Mouse (Mus musculus) G1E (cell line): Measurements from ENCODE around the gene Thrb.

Source experiments
- CTCF ChIP-seq: IDR thresholded peaks from 2 replicates; pipeline ENCODE4 v1.5.1; 2012; ENCODE audit warnings: low read depth, low read length, inconsistent platforms, mixed read lengths
- GATA1 ChIP-seq: IDR thresholded peaks from 2 replicates; pipeline ENCODE4 v1.6.1; 2012; ENCODE audit warnings: borderline replicate concordance, low read length, inconsistent platforms, mixed read lengths
- GATA2 ChIP-seq: IDR thresholded peaks from 2 replicates; pipeline ENCODE4 v1.6.1; 2012; ENCODE audit warnings: low read depth, low read length, inconsistent platforms, borderline replicate concordance
- POLR2AphosphoS5 ChIP-seq: IDR thresholded peaks from 2 replicates; pipeline ENCODE4 v1.6.1; 2012; ENCODE audit warnings: low read depth, low read length, inconsistent platforms; ENCODE audit not compliant: insufficient replicate concordance

DNA sequence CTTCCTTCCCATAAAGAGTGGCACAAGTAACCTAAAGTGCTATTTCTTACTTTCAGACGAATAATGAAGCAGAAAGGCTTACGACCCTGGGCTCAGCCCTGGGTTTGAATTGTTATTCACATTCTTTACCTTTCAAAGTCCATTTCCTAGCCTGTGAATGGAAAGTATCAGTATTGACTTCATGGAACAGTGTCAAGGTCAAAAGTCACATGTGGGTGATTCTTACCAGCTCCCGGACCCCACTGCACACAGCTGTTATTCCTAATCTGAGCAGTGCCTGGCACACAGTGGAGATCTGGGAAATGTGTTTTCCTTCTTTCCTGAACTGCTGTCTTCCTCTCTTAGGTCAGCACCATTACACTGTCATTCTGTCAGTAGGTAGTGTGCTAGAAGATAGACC is 125.3 kb downstream of the Thrb start:
- TF ChIP-seq CTCF: no peak
- no peak for TF ChIP-seq POLR2AphosphoS5
- no peak for TF ChIP-seq GATA1
- no peak for TF ChIP-seq GATA2
